Mouse (Mus musculus) gastrocnemius, postnatal 25 days (tissue): ENCODE data around the gene Gm20696. TPM values are rescaled to one million over a fixed set of nuclear protein-coding genes. Genes with fewer than 3 reads are reported as not detected.

Source experiments
- DNase-seq: peaks from one replicate; pipeline ENCODE4 v3.0.0; 2022
- total RNA-seq, 2 experiments: library from RNA; stranded (reverse); gene quantifications; 1 replicate in 1 of 2; 2 replicates in 1 of 2; pipeline ENCODE4 v1.2.3; 2021

Gm20696 gene
- total RNA-seq, 2 experiments from 2014 or later: 1.6 to 2.0 TPM

GRCm38 (mm10) chr6:99519806-99520675 lies 146.6 kb downstream of the Gm20696 start:
- DNase-seq: peak; percentile 46

- no peak for DNase-seq
Observed at GRCm38 (mm10) chr6:99519052-99519451, 147.5 kb downstream of the Gm20696 start.

GRCm38 (mm10) chr6:99515667-99516199 lies 150.9 kb downstream of the Gm20696 start:
- no peak for DNase-seq

- no peak for DNase-seq
Observed at GRCm38 (mm10) chr6:99511862-99512261, 154.7 kb downstream of the Gm20696 start.

- no peak for DNase-seq
Observed at GRCm38 (mm10) chr6:99509189-99509592, 157.4 kb downstream of the Gm20696 start.

- no peak for DNase-seq
Observed at GRCm38 (mm10) chr6:99506816-99507215, 159.8 kb downstream of the Gm20696 start.

GRCm38 (mm10) chr6:99503741-99504140 lies 162.9 kb downstream of the Gm20696 start:
- no peak for DNase-seq

GRCm38 (mm10) chr6:99502727-99503126 lies 163.9 kb downstream of the Gm20696 start:
- DNase-seq: no peak

- no peak for DNase-seq
Observed at GRCm38 (mm10) chr6:99502314-99502713, 164.3 kb downstream of the Gm20696 start.

GRCm38 (mm10) chr6:99500570-99501270 lies 165.9 kb downstream of the Gm20696 start:
- DNase-seq: no peak

GRCm38 (mm10) chr6:99498082-99498481 lies 168.5 kb downstream of the Gm20696 start:
- no peak for DNase-seq

GRCm38 (mm10) chr6:99496114-99496513 lies 170.5 kb downstream of the Gm20696 start:
- no peak for DNase-seq

GRCm38 (mm10) chr6:99492937-99493336 lies 173.7 kb downstream of the Gm20696 start:
- DNase-seq: no peak

GRCm38 (mm10) chr6:99491979-99492544 lies 174.5 kb downstream of the Gm20696 start:
- no peak for DNase-seq

GRCm38 (mm10) chr6:99491146-99491545 lies 175.5 kb downstream of the Gm20696 start:
- DNase-seq: no peak

- DNase-seq: no peak
Observed at GRCm38 (mm10) chr6:99489900-99490648, 176.5 kb downstream of the Gm20696 start.

GRCm38 (mm10) chr6:99489423-99489822 lies 177.2 kb downstream of the Gm20696 start:
- DNase-seq: no peak

GRCm38 (mm10) chr6:99485884-99486640 lies 180.5 kb downstream of the Gm20696 start:
- no peak for DNase-seq

- DNase-seq: peak; percentile 84
Observed at GRCm38 (mm10) chr6:99485217-99485883, 181.2 kb downstream of the Gm20696 start.

GRCm38 (mm10) chr6:99484884-99485216 lies 181.7 kb downstream of the Gm20696 start:
- no peak for DNase-seq
